Mouse (Mus musculus): ENCODE measurements around the gene Ryr2. TPM values are rescaled to one million over a fixed set of nuclear protein-coding genes. Genes with fewer than 3 reads are reported as not detected.

The Ryr2 gene
- polyA plus RNA-seq, 1 experiment from 2014 or later, result 0.87 TPM

Other genes with a start within 250 kb of the Ryr2 start
- gene Mtr, start 151.2 kb upstream of the Ryr2 start, polyA plus RNA-seq (2015; fragmentation: Nextera tagmentation; extraction: Ambion mirVana), result 8.1 and 10.7 TPM in 2 replicates
- 4.0 and 129 TPM in 2 replicates for gene Actn2, start 233.8 kb upstream of the Ryr2 start, polyA plus RNA-seq (2015; fragmentation: Nextera tagmentation; extraction: Ambion mirVana)